Mouse (Mus musculus): ENCODE data around the gene Pth1r. TPM values are rescaled to one million over a fixed set of nuclear protein-coding genes. Genes with fewer than 3 reads are reported as not detected.
"Not testable (repeated sequence)": the region's sequence is repeated elsewhere in the genome, so short reads cannot be mapped to it uniquely, and the experiment has no call there.

Gene Pth1r
- polyA plus RNA-seq, 1 experiment from 2014 or later, result 49.7 TPM

DNA sequence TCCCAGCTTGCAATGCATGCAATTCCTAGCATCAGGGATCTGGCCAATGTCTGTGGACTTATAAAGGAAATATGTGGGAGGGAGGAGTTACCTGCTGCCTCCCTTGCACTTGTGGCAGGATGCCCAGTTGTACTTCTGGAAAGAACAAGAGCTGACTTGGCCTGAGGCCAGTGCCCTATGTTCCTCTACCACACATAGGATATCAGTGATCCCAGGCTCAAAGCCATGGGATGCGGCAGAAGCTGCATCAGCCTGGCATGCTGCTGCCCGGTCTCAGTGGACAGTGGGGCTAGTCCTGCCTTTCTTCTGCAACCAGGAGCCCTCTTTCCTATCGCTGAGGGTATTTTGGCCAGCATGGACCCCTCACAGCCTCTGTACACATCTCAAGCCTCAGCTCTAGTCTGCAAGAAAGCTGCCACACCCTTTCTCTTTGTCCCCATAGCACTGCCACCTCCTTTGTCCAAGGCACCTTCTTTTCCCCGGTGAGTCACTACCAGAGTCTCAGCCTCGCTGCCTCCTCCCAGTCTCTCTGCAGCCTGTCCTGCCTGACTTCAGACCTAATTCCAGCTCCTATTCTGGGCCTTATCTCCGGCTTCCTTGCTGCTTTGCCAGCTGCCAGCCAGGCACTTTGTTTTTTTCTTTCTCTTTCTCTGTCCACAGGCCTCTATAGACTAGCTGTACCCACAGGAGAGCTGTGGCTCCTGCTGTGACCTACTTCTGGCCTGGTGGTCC, 62.7 kb downstream of the Pth1r start:
- WGBS, result 39% methylated on average over 6 of the region's 6 CpGs
- H3K4me3 ChIP-seq, result peak overlapping the region; percentile 1; the same call in 1 of the 2 replicates

DNA sequence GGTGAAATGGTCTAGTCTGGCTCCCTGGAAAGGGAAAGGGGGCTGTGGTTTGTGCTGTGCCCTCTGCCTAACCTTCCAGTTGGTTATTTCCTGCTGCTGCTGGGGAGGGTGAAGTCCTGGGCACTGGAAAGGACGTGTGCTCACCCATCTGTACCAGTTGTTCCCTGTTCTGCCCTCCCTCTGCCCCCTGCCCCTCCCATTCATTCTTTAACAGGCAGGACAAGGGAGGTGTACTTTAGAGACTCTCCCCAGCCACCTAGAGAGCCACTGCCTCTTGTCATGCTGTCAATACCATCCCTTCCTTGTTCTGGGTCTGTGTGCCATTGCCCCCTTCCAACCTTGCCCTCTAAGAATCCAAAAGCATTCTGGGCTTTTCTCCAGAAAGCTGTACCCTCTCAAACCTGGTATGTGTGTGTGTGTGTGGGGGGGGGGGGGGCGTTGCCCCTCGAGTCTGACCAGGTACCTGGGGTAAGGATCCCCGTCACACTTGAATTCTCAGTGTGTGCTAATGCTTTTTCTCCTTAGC, 63.3 kb downstream of the Pth1r start:
- Histone ChIP-seq H3K27me3 (ENCODE audit: insufficient read depth, poor library complexity, severe bottlenecking) (no peaks in the 10 kb centered on the region), H3K36me3 (peaks cover 5% of the 10 kb centered on the region; the same call in 1 of the 2 replicates), H3K27ac (peak overlapping the region; percentile 81), H3K9me3 (no peaks in the 10 kb centered on the region), H3K4me1 (peaks cover 69% of the 10 kb centered on the region), H3K4me3 (no peak overlapping the region)
- 46% methylated on average over 4 of the region's 4 CpGs for WGBS
- DNase-seq (ENCODE audit: low spot score), result no peak

More for the DNA sequence above, 62.7 kb downstream of the Pth1r start:
- no peaks in the 10 kb centered on the region for H3K27me3 ChIP-seq (ENCODE audit: insufficient read depth, poor library complexity, severe bottlenecking)
- peak overlapping the region; percentile 81 for H3K27ac ChIP-seq
- H3K9me3 ChIP-seq, result no peaks in the 10 kb centered on the region
- H3K4me1 ChIP-seq, result peaks cover 63% of the 10 kb centered on the region
- peaks cover 5% of the 10 kb centered on the region; the same call in 1 of the 2 replicates for H3K36me3 ChIP-seq
- no peak for DNase-seq (ENCODE audit: low spot score)

DNA sequence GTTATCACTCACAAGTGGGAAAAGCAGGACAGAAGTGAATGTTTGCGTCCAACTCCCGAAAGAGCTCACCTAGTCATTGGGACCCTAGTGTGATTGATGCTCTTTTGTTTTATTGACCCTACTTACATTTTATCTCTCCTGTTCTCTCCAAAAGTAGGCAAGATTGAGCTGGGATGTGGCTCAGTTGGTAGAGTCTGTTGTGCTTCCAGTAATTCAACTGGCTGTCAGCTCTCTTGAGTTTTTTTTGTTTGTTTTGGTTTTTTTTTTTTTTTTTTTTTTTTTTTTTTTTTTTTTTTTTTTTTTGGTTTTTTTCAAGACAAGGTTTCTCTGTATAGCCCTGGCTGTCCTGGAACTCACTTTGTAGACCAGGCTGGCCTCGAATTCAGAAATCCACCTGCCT, 64.2 kb downstream of the Pth1r start:
- not testable (repeated sequence) for H3K27ac ChIP-seq; H3K9me3 ChIP-seq; H3K27me3 ChIP-seq (ENCODE audit: insufficient read depth, poor library complexity, severe bottlenecking); H3K36me3 ChIP-seq; DNase-seq (ENCODE audit: low spot score); H3K4me3 ChIP-seq
- H3K4me1 ChIP-seq, result peaks cover 78% of the 10 kb centered on the region
- 79% methylated on average over 3 of the region's 3 CpGs for WGBS

DNA sequence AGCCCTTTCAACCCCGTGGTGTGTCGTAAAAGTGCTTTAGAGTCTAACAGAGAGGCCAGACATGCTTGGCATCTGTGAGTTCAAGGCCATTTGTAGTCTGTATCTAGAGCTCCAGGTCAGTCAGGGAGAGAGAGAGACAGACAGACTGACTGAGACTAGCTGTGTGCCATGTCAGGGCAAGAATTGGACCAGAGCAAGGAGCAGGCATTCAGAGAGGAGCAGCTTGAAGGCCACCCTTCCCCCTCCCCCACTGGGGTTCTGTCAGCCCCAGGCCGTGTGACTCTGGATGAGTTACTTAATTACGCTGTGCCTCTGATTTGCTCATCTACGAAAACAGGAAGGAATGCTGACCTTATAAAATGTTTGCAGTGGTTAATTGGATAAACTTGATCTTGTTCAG, 64.7 kb downstream of the Pth1r start:
- peaks cover 82% of the 10 kb centered on the region for H3K4me1 ChIP-seq
- no peaks in the 10 kb centered on the region for H3K27me3 ChIP-seq (ENCODE audit: insufficient read depth, poor library complexity, severe bottlenecking)
- 65% methylated on average over 5 of the region's 5 CpGs for WGBS
- H3K36me3 ChIP-seq, result peaks cover 5% of the 10 kb centered on the region; the same call in 1 of the 2 replicates
- no peak for DNase-seq (ENCODE audit: low spot score)
- no peak overlapping the region for H3K4me3 ChIP-seq
- H3K9me3 ChIP-seq, result no peaks in the 10 kb centered on the region
- no peak overlapping the region; the same call in 1 of the 2 replicates for H3K27ac ChIP-seq

DNA sequence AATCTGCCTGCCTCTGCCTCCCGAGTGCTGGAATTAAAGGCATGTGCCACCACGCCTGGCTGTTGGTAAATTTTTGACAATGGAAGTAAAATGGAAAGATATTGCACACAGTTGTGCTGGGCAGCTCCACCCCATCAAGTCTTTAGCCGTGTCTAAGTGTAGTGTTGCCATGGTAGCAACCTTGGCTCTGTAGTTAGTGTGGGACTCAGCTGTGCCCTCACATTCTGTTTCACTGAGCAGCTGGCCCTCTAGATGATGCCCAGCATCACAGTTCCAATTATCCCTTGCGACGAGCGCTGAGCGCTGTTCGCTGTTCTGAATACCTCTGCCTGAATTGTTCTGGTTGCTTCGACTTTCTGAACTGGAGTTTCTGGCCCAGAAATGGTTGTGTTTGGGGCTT, 65.1 kb downstream of the Pth1r start:
- Histone ChIP-seq H3K4me3 (no peak overlapping the region), H3K27me3 (ENCODE audit: insufficient read depth, poor library complexity, severe bottlenecking) (no peaks in the 10 kb centered on the region), H3K4me1 (peaks cover 82% of the 10 kb centered on the region), H3K27ac (no peak overlapping the region; the same call in 1 of the 2 replicates), H3K9me3 (no peaks in the 10 kb centered on the region), H3K36me3 (peaks cover 5% of the 10 kb centered on the region; the same call in 1 of the 2 replicates)
- no peak for DNase-seq (ENCODE audit: low spot score)
- 80% methylated on average over 9 of the region's 9 CpGs for WGBS

DNA sequence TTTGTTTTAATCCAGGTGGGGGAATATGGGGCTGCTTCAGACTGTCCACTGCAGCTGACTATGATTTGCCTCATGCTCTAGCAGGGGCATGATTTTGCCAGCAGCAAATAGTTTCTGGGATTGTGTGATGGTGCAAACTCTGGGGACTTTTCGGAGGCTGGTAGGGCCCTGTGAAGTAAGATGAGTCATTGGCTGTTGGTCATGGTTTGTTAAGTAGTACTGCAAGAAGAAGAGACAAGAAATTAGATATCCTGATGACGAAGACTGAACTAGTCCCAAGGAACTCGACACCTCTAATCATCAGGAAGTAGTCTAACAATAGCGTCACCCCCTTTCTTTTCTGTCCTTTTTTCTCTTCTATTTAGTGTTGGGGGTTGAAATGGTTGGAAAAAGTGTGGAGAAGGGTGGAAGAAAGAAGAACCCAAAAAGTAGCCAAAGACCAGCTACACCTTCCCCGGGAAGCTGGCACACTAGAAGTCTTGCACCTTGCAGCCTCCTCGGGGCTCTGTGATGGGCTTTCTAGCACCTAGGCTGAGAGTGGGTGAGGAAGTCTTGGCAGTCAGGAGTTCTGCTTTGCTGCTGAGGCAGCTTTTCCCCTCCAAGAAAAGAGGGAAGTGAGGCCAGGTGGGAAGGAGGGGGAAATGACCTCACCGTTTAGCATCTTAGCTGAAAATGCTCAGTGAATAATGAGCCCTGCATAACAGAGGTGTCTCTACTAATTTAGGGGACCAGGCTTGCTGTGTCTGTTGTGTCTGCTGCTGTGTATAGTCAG, 66.0 kb downstream of the Pth1r start:
- 70% methylated on average over 7 of the region's 7 CpGs for WGBS
- Histone ChIP-seq H3K36me3 (peaks cover 5% of the 10 kb centered on the region; the same call in 1 of the 2 replicates), H3K4me1 (peaks cover 82% of the 10 kb centered on the region), H3K27me3 (ENCODE audit: insufficient read depth, poor library complexity, severe bottlenecking) (no peaks in the 10 kb centered on the region), H3K27ac (no peak overlapping the region), H3K9me3 (no peaks in the 10 kb centered on the region), H3K4me3 (no peak overlapping the region)
- DNase-seq (ENCODE audit: low spot score), result no peak

DNA sequence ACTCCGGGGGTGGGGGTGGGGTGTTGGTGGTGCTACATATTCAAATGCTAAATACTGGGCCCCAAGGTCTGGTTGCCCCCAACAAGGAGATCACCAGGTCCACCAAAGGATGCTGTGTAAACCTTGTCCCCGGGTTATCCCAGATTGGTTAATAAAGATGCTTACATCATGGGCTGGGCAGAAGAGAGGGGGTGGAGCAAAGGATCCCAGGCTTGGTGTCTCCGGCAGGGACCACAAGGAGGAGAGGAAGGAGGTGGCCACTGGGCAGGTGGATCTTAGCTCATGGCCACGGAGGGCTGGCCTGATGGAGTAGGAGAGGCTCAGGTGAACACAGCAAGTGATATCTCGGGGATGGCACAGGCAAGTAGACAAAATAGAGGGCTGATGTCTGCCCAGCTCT, 68.1 kb downstream of the Pth1r start:
- DNase-seq (ENCODE audit: low spot score), result no peak
- Histone ChIP-seq H3K27me3 (ENCODE audit: insufficient read depth, poor library complexity, severe bottlenecking) (no peaks in the 10 kb centered on the region), H3K4me3 (no peak overlapping the region), H3K4me1 (peaks cover 81% of the 10 kb centered on the region), H3K36me3 (peaks cover 5% of the 10 kb centered on the region; the same call in 1 of the 2 replicates), H3K27ac (no peak overlapping the region), H3K9me3 (no peaks in the 10 kb centered on the region)
- WGBS, result 68% methylated on average over 5 of the region's 5 CpGs

DNA sequence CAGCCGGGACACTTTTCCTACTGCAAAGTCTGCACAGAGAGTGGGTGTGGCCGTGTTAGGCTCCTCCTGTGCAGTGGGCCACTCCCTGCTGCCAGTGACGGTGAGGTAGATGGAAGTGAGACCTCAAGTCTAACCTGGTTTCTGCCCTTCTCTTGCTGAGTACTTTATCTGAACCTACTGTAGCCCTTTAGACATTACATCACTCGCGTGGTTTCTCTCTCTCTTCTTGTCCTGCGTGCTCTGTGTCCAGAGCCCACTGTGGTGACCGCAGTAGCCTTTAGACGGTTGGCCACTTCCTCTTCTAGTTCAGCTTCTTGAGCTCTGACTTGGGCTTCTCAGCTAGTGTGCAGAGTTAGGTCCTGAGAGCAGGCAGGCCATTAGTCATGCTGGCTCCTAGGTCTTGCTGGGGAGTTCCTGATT, 70.4 kb downstream of the Pth1r start:
- 65% methylated on average over 8 of the region's 8 CpGs for WGBS
- DNase-seq (ENCODE audit: low spot score), result no peak
- H3K27ac ChIP-seq, result no peak overlapping the region
- peaks cover 86% of the 10 kb centered on the region for H3K4me1 ChIP-seq
- H3K36me3 ChIP-seq, result peaks cover 5% of the 10 kb centered on the region; the same call in 1 of the 2 replicates
- no peaks in the 10 kb centered on the region for H3K9me3 ChIP-seq
- H3K27me3 ChIP-seq (ENCODE audit: insufficient read depth, poor library complexity, severe bottlenecking), result no peaks in the 10 kb centered on the region
- no peak overlapping the region for H3K4me3 ChIP-seq

DNA sequence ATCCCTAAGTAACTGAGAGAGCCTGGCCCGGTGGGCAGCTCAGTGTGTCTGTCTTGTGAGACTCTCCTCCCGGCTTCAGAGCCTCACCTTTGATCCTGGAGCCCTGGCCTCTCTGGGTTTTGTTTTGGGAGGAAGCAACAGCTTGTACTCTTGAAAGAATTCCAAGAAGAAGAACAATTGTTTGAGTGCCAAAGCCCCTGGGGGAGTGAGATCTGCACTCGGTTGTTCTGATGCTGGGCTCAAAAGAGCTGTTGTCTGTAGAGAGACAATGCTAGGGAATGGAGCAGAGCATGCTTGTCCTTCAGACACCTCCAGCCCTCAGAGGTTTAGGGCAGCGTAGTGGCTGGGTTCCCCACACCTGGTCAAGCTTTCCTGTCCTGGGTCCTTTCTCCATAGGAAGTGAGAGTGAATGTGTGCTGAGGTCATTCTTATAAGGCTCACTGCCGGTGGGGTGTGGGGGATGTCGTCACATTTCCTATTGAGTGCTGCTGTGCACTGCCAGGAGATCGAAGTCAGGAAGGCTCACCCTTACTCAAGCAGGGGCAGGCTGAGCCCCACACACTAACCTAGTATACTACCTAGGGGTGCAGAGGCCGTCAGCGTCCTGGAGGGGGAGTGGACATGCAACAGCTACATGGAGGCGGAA, 73.7 kb downstream of the Pth1r start:
- Histone ChIP-seq H3K4me1 (peaks cover 98% of the 10 kb centered on the region), H3K36me3 (no peaks in the 10 kb centered on the region), H3K4me3 (no peak overlapping the region), H3K9me3 (no peaks in the 10 kb centered on the region), H3K27ac (peak overlapping the region; percentile 62; the same call in 1 of the 2 replicates), H3K27me3 (ENCODE audit: insufficient read depth, poor library complexity, severe bottlenecking) (no peaks in the 10 kb centered on the region)
- DNase-seq (ENCODE audit: low spot score), result no peak
- WGBS, result 63% methylated on average over 10 of the region's 10 CpGs

DNA sequence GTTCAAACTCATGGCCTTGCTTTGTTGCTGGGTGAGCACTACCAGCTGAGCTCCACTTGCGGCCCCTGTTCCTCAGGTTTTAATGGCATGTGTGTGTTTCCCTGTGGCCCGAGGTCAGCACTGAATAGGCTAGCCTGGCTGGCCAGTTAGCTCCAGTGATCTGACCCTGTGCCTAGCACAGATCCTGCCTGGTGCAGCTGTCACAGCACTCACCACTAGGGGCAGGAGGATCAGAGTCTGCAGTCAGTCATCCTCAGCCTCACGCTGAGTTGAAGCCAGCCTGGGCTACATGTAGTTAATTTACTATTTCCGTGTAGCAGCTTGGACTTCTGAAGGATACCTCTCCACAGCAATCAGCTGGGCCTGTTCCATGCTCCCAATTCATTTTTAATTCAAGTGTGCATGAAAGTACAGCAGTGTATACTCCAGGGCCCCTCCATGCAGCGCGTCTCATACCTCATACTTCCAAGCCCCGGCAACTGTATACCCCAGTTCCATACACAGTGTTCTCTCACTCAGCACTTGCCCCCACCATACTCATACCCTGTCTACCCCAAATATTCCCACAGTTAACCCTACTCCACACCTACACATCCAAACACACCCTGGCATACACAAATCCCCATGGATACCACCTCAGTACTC, 74.4 kb downstream of the Pth1r start:
- Histone ChIP-seq H3K9me3 (no peaks in the 10 kb centered on the region), H3K27me3 (ENCODE audit: insufficient read depth, poor library complexity, severe bottlenecking) (no peaks in the 10 kb centered on the region), H3K27ac (peak overlapping the region; percentile 62; the same call in 1 of the 2 replicates), H3K4me1 (peaks cover 98% of the 10 kb centered on the region), H3K36me3 (no peaks in the 10 kb centered on the region), H3K4me3 (no peak overlapping the region)
- no peak for DNase-seq (ENCODE audit: low spot score)
- WGBS, result 66% methylated on average over 7 of the region's 7 CpGs
